Mouse (Mus musculus) liver, embryonic 14.5 days (tissue): Measurements from ENCODE around the gene Prcp. TPM values are rescaled to one million over a fixed set of nuclear protein-coding genes. Genes with fewer than 3 reads are reported as not detected.
"Not testable (repeated sequence)": the region's sequence is repeated elsewhere in the genome, so short reads cannot be mapped to it uniquely, and the experiment has no call there.

Experiments
- ATAC-seq: fragments of 200-750 bp; cut with Nextera tagmentation; 2 replicates; pipeline ENCODE4 v1.8.0; 2017; ENCODE audit warnings: moderate number of reproducible peaks, mild to moderate bottlenecking, moderate library complexity; ENCODE audit not compliant: insufficient read depth
- DNase-seq, 3 experiments: peaks; one replicate each; pipeline ENCODE4 v3.0.0-alpha.2; 2012 to 2013; ENCODE audit warnings: low read depth in 3 of 3, low spot score in 3 of 3
- H3K27ac ChIP-seq: fragments of 300-500 bp; sonication (generic); 2 replicates; pipeline ENCODE4 v1.5.1; 2014; ENCODE audit warnings: moderate library complexity, mild to moderate bottlenecking, control low read depth, inconsistent platforms
- H3K27me3 ChIP-seq: fragments of 300-500 bp; sonication (generic); 2 replicates; pipeline ENCODE4 v1.6.1; 2014; ENCODE audit warnings: mild to moderate bottlenecking, low read length, moderate library complexity; ENCODE audit not compliant: control insufficient read depth, insufficient read depth
- H3K36me3 ChIP-seq: fragments of 300-500 bp; sonication (generic); replicated peaks from 2 replicates; pipeline ENCODE4 v1.6.1; 2014; ENCODE audit warnings: low read depth; ENCODE audit not compliant: control insufficient read depth, insufficient read depth
- H3K4me1 ChIP-seq, 2 experiments: fragments of 200-500 bp in 1 of 2; fragments of 300-500 bp in 1 of 2; sonication (generic) in 1 of 2; replicated peaks; 2 replicates each; pipeline ENCODE4 v1.6.1; 2012 to 2014; ENCODE audit warnings: antibody characterized with exemption in 1 of 2, inconsistent platforms in 1 of 2, low read length in 1 of 2; ENCODE audit not compliant: control insufficient read depth in 2 of 2, insufficient read depth in 2 of 2
- H3K4me2 ChIP-seq: fragments of 300-500 bp; sonication (generic); 2 replicates; pipeline ENCODE4 v1.6.1; 2014; ENCODE audit warnings: low read depth, mild to moderate bottlenecking, control low read depth, moderate library complexity
- H3K4me3 ChIP-seq, 2 experiments: fragments of 200-500 bp in 1 of 2; fragments of 300-500 bp in 1 of 2; sonication (generic) in 1 of 2; 2 replicates each; pipeline ENCODE4 v1.5.1; 2012 to 2014; ENCODE audit warnings: low read depth in 2 of 2, low read length in 2 of 2, mild to moderate bottlenecking in 2 of 2, control low read depth in 1 of 2, inconsistent platforms in 1 of 2, moderate library complexity in 1 of 2; ENCODE audit not compliant: insufficient read depth in 1 of 2
- H3K9ac ChIP-seq: fragments of 300-500 bp; sonication (generic); replicated peaks from 2 replicates; pipeline ENCODE4 v1.6.1; 2014; ENCODE audit warnings: mild to moderate bottlenecking, control low read depth, moderate library complexity
- H3K9me3 ChIP-seq: fragments of 300-500 bp; sonication (generic); 2 replicates; pipeline ENCODE4 v1.6.1; 2016; ENCODE audit warnings: low read length, mixed read lengths; ENCODE audit not compliant: control insufficient read depth
- CTCF ChIP-seq: IDR thresholded peaks from 2 replicates; pipeline ENCODE4 v1.5.1; 2016; ENCODE audit warnings: antibody characterized with exemption, low read depth, control low read depth
- EP300 ChIP-seq: IDR thresholded peaks from 2 replicates; pipeline ENCODE4 v1.6.1; 2016; ENCODE audit warnings: antibody characterized with exemption, low read depth
- WGBS: fragments of 180-500 bp; shearing (Covaris S2); extraction: QIAGEN DNeasy Blood & Tissue Kit; methylation state at CpG from one replicate; pipeline ENCODE4 v1.1.7; 2014; ENCODE audit not compliant: insufficient replicate concordance; 5-methylcytosine and 5-hydroxymethylcytosine counted together
- polyA plus RNA-seq, 2 experiments: library from polyadenylated mRNA; depleted of rRNA in 1 of 2; stranded (reverse) in 1 of 2; unstranded in 1 of 2; fragments of >200 nt; fragmentation: Nextera tagmentation in 1 of 2; extraction: Ambion mirVana in 1 of 2; gene quantifications; 2 replicates each; pipeline versions ENCODE4 v1.2.1 to v1.2.3; 2012 to 2014

Prcp gene
- polyA plus RNA-seq, 2 experiments, result 13.1 to 18.0 TPM

DNA sequence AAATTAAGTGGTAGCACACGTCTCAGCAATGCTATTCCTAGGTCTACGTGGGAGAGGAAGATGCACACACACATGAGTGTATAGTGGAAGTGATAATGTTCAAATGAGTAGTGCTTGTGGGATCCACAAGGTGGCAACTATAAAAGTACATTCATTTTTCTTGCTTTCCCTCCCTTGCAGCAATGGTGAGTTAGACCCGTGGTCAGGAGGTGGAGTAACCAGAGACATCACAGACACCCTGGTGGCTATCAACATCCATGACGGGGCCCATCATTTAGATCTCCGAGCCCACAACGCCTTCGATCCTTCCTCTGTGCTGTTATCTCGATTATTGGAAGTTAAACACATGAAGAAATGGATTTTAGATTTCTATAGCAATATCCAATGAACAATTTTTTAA, 58.5 kb downstream of the Prcp start:
- DNase-seq, result no peak
- H3K4me2 ChIP-seq, result no peak overlapping the region
- TF ChIP-seq CTCF (no peak), EP300 (no peak)
- no peaks in the 10 kb centered on the region for H3K27me3 ChIP-seq
- no peak overlapping the region for H3K9ac ChIP-seq
- 75% methylated on average over 8 of the region's 8 CpGs for WGBS
- no peaks in the 10 kb centered on the region for H3K4me1 ChIP-seq
- no peaks in the 10 kb centered on the region for H3K9me3 ChIP-seq
- no peaks in the 10 kb centered on the region for H3K36me3 ChIP-seq
- no peak for ATAC-seq
- no peak overlapping the region for H3K4me3 ChIP-seq
- H3K27ac ChIP-seq, result no peak overlapping the region

DNA sequence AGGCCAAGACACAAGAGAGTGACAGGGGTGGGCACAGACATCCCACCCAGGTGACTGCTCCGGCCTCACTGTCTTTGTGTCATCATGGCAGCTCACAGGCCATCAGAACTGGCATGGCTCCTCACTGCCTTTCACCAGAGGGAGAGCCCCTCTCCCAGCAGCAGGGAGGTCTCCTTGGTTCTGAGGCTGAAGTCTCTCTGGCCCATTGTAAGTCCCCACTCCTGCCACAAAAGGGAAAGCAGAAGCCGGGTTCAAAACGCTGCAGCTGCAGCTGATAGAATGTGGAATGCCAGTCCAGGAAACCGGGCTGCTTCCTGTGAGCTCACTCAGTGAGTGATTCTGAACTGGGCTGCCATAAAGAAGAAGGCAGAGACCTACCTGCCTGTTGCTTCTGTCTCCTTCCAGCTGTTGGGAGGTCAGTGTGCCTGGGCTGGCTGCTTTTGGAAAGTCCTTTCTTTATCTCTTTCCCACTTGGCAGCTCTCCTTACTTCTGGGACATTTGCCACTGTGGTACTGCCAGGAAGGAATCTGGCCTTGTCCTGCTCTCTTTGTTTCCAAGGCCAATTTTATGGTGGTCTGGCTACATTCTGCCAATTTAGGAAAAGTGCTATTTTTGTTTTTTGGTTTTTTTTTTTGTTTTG, 59.2 kb downstream of the Prcp start:
- not testable (repeated sequence) for H3K9me3 ChIP-seq, H3K4me2 ChIP-seq, ATAC-seq, DNase-seq, H3K9ac ChIP-seq, H3K27ac ChIP-seq, H3K27me3 ChIP-seq, H3K4me3 ChIP-seq, H3K36me3 ChIP-seq, H3K4me1 ChIP-seq
- 46% methylated on average over 4 of the region's 4 CpGs for WGBS

DNA sequence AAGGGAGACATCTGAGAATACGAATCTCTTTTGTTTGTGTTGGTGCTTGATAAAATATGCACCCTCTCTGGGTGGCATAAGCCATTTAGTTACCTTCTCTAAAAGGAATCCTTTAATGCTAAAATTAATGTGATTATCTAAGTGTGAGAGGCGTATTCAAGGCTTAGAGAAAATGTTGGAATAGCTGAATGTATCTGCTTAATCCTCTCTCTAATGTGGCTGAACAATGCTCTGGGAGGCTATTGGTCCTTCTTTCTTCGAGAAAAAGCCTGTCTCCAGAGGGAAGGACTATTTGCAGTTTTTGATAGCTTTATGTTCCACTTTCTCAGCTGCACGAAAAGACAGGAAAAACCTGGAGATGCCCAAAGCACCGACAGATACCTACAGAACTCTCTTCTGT, 62.5 kb downstream of the Prcp start:
- no peak for TF ChIP-seq EP300
- no peak for TF ChIP-seq CTCF
- 44% methylated on average over 5 of the region's 5 CpGs for WGBS
- Histone ChIP-seq H3K27me3 (no peaks in the 10 kb centered on the region), H3K4me2 (no peak overlapping the region), H3K27ac (no peak overlapping the region), H3K36me3 (no peaks in the 10 kb centered on the region), H3K4me3 (no peak overlapping the region), H3K4me1 (peaks cover 0 to 2% of the 10 kb centered on the region in 2 experiments; a peak in 1 of 4 replicates), H3K9me3 (no peaks in the 10 kb centered on the region), H3K9ac (no peak overlapping the region)
- DNase-seq, result no peak
- ATAC-seq, result no peak

DNA sequence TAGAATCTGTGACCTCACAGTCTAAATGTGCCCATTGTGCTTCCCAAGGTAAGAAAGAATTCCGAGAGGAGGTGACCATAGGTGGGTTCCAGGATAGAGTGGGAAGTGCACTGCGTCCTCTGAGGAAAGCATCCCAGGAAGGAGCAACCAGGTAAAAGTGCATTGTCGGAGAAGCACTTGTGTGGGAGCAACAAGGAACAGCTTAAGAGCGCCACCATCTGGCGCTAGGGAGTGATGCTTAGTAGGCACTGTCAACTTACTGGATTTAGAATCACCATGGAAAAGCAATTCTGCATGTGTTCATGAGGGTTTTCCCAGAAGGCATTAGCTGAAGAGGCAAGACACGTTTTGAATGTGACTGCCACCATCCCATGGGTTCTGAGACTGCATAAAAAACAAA, 63.7 kb downstream of the Prcp start:
- Histone ChIP-seq H3K27ac (no peak overlapping the region), H3K4me2 (no peak overlapping the region), H3K9me3 (no peaks in the 10 kb centered on the region), H3K4me1 (peaks cover 0 to 2% of the 10 kb centered on the region in 2 experiments; a peak in 1 of 4 replicates), H3K27me3 (no peaks in the 10 kb centered on the region), H3K4me3 (no peak overlapping the region), H3K9ac (no peak overlapping the region), H3K36me3 (no peaks in the 10 kb centered on the region)
- peak; percentile 66 for TF ChIP-seq CTCF
- TF ChIP-seq EP300, result no peak
- ATAC-seq (no peak), DNase-seq (peak in 2 of 3 experiments; percentile 4 to 6)
- WGBS, result 25% methylated on average over 6 of the region's 6 CpGs

DNA sequence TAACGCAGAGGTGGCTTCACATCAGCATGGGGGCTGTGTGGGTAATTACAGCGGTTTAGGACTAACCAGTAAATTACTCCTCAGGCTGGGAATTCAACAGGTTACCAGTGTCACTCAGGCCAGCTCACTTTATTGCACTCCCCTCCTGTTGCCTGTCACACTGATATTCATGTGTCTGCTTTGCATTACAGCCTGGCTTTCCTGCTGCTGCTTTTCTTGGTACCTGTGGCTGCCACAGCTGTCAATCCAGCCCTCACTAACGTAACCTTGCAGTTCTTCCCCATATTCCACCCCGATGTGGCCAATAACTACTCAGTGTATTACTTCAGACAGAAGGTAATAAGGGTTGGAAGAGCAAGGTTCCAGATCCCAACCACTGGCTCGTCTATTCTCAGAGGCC, 65.5 kb downstream of the Prcp start:
- ATAC-seq (no peak), DNase-seq (no peak)
- Histone ChIP-seq H3K4me2 (no peak overlapping the region), H3K36me3 (no peaks in the 10 kb centered on the region), H3K9me3 (no peaks in the 10 kb centered on the region), H3K27me3 (no peaks in the 10 kb centered on the region), H3K27ac (no peak overlapping the region), H3K4me3 (no peak overlapping the region), H3K9ac (no peak overlapping the region), H3K4me1 (peaks cover 0 to 2% of the 10 kb centered on the region in 2 experiments; a peak in 1 of 4 replicates)
- no peak for TF ChIP-seq CTCF
- TF ChIP-seq EP300, result no peak
- WGBS, result 63% methylated on average over 5 of the region's 5 CpGs
